In genomic region chr3:95902643-95903042, GRCm38 (mm10) we compare ENCODE assay signal across 14 mouse cellular contexts. TPM values are rescaled to one million over a fixed set of nuclear protein-coding genes. Genes with fewer than 3 reads are reported as not detected.
A peak's percentile ranks its signal among the peaks of the same experiment; 100 is the strongest.
DNase-seq lines count a peak whose midpoint lies in the region; ATAC-seq lines count a peak whose summit lies in the region.
"Had no signal": no experiment of that assay in that cellular context is flagged by ENCODE, and none has a peak within 500 bp of the region (broad histone marks: within the 10 kb centered on the region; RNA-seq: fewer than 3 reads in every experiment).

No protein-coding gene starts in this region.

- no peaks in the 10 kb centered on the region for H3K9me3 ChIP-seq in liver, embryonic 11.5 days (ENCODE audit: control insufficient read depth, low read length)
- H3K9me3 ChIP-seq in heart, embryonic 12.5 days (replicated peaks), result no peaks in the 10 kb centered on the region
- H3K9me3 ChIP-seq in liver, embryonic 12.5 days (replicated peaks), result no peaks in the 10 kb centered on the region

- no peaks in the 10 kb centered on the region for H3K36me3 ChIP-seq in liver, embryonic 11.5 days (ENCODE audit: control insufficient read depth, insufficient read depth, low read length)
- peaks cover 9% of the 10 kb centered on the region; the same call in 1 of the 2 replicates for H3K36me3 ChIP-seq in heart, embryonic 12.5 days
- peaks cover 8% of the 10 kb centered on the region; the same call in 1 of the 2 replicates for H3K36me3 ChIP-seq in liver, embryonic 12.5 days

- ATAC-seq in liver, embryonic 11.5 days (replicated peaks; ENCODE audit: low FRiP score), result no peak
- no peak for ATAC-seq in heart, embryonic 12.5 days (ENCODE audit: insufficient number of reproducible peaks, low FRiP score)
- no peak for ATAC-seq in liver, embryonic 12.5 days
- ATAC-seq: Patski had no signal

- peak overlapping the region; percentile 75 for H3K4me2 ChIP-seq in liver, embryonic 11.5 days
- H3K4me2 ChIP-seq in heart, embryonic 12.5 days, result peak overlapping the region; percentile 73
- no peak overlapping the region for H3K4me2 ChIP-seq in liver, embryonic 12.5 days

- peaks cover 15% of the 10 kb centered on the region for H3K4me1 ChIP-seq in liver, embryonic 11.5 days (replicated peaks; ENCODE audit: control insufficient read depth, insufficient read depth, low read length)
- peaks cover 44% of the 10 kb centered on the region for H3K4me1 ChIP-seq in heart, embryonic 12.5 days (replicated peaks)
- peaks cover 33% of the 10 kb centered on the region for H3K4me1 ChIP-seq in liver, embryonic 12.5 days

- peak; percentile 93 for DNase-seq in heart, adult 11 months
- DNase-seq in heart, postnatal 14 days, result no peak
- DNase-seq in liver, embryonic 11.5 days (ENCODE audit: low spot score), result no peak
- no peak for DNase-seq in liver
- no peak for DNase-seq in adrenal gland, adult 18-20 months (ENCODE audit: low spot score in 2 of 2)
- DNase-seq in yolk sac, embryonic 10.5 days (ENCODE audit: low spot score), result no peak
- DNase-seq: cerebellum, postnatal 25 days; layer of hippocampus, adult 9-11 months; lung, postnatal 10 days; right cerebral cortex, postnatal 14 days had no signal

- WGBS in liver, embryonic 11.5 days, result 34% methylated on average over 6 of the region's 6 CpGs
- WGBS in heart, embryonic 12.5 days, result 27% methylated on average over 6 of the region's 6 CpGs
- WGBS in liver, embryonic 12.5 days (ENCODE audit: insufficient replicate concordance), result 41% methylated on average over 6 of the region's 6 CpGs

- H3K4me3 ChIP-seq in liver, embryonic 11.5 days (ENCODE audit: low read depth, low read length), result 0 out of 2 replicates have a peak overlapping the region, but pooled peaks have one; percentile 6
- H3K4me3 ChIP-seq in heart, embryonic 12.5 days, result peak overlapping the region; percentile 8
- H3K4me3 ChIP-seq in liver, embryonic 12.5 days, result no peak overlapping the region

- H3K9ac ChIP-seq in liver, embryonic 11.5 days (ENCODE audit: low read depth, low read length), result no peak overlapping the region; the same call in 1 of the 2 replicates
- peak overlapping the region; percentile 46; the same call in 1 of the 2 replicates for H3K9ac ChIP-seq in heart, embryonic 12.5 days
- no peak overlapping the region for H3K9ac ChIP-seq in liver, embryonic 12.5 days

- intact Hi-C loops in heart, postnatal 14 days (cut with DNase I), result no loop called here

- H3K27me3 ChIP-seq in liver, embryonic 11.5 days (replicated peaks; ENCODE audit: control insufficient read depth, insufficient read depth, low read length), result peaks cover 27% of the 10 kb centered on the region
- H3K27me3 ChIP-seq in heart, embryonic 12.5 days (replicated peaks), result no peaks in the 10 kb centered on the region
- peaks cover 77% of the 10 kb centered on the region for H3K27me3 ChIP-seq in liver, embryonic 12.5 days (replicated peaks)
- H3K27me3 ChIP-seq: Patski had no signal

- H3K27ac ChIP-seq in liver, embryonic 11.5 days (ENCODE audit: low read depth, low read length), result peak overlapping the region; percentile 83; the same call in 1 of the 2 replicates
- peak overlapping the region; percentile 66 for H3K27ac ChIP-seq in heart, embryonic 12.5 days (ENCODE audit: poor library complexity, severe bottlenecking)
- H3K27ac ChIP-seq in liver, embryonic 12.5 days, result peak overlapping the region; percentile 33; the same call in 1 of the 2 replicates

RNA-seq across cellular contexts. Expression of gene Car14, which starts 1.8 kb away (rescaled TPM):
- total RNA-seq in heart, postnatal 14 days (2021), result 100 to 1,000 TPM; 153 to 157 TPM
- 27.4 and 28.9 TPM in 2 replicates for polyA plus RNA-seq in liver, embryonic 11.5 days (2014; fragmentation: Nextera tagmentation; extraction: Ambion mirVana)
- 24.7 and 26.3 TPM in 2 replicates for polyA plus RNA-seq in heart, embryonic 12.5 days (2016; fragmentation: Nextera tagmentation; extraction: Ambion mirVana)
- 10.3 and 10.6 TPM in 2 replicates for polyA plus RNA-seq in liver, embryonic 12.5 days (2016; fragmentation: Nextera tagmentation; extraction: Ambion mirVana)
- total RNA-seq in adrenal gland, adult 18-20 months (2021), result 1 to 10 TPM; 1.1 to 3.6 TPM
- total RNA-seq: hematopoietic stem cell, adult 5-6 weeks had no signal

RNA-seq across cellular contexts. Expression of gene Aph1a, which starts 8.9 kb away (rescaled TPM):
- 100 to 1,000 TPM; 113 to 114 TPM for total RNA-seq in heart, postnatal 14 days (2021)
- polyA plus RNA-seq in liver, embryonic 11.5 days (2014; fragmentation: Nextera tagmentation; extraction: Ambion mirVana), result 34.3 and 35.1 TPM in 2 replicates
- 31.8 and 33.8 TPM in 2 replicates for polyA plus RNA-seq in heart, embryonic 12.5 days (2016; fragmentation: Nextera tagmentation; extraction: Ambion mirVana)
- 16.5 and 19.0 TPM in 2 replicates for polyA plus RNA-seq in liver, embryonic 12.5 days (2016; fragmentation: Nextera tagmentation; extraction: Ambion mirVana)
- total RNA-seq in adrenal gland, adult 18-20 months (2021), result 100 to 1,000 TPM; 103 to 120 TPM

RNA-seq across cellular contexts. Expression of gene BC028528, which starts 10.8 kb away (rescaled TPM):
- total RNA-seq in heart, postnatal 14 days (2021), result 10 to 100 TPM; 24.0 to 24.6 TPM
- 9.5 and 13.5 TPM in 2 replicates for polyA plus RNA-seq in liver, embryonic 11.5 days (2014; fragmentation: Nextera tagmentation; extraction: Ambion mirVana)
- 26.1 and 26.3 TPM in 2 replicates for polyA plus RNA-seq in heart, embryonic 12.5 days (2016; fragmentation: Nextera tagmentation; extraction: Ambion mirVana)
- 6.7 and 8.2 TPM in 2 replicates for polyA plus RNA-seq in liver, embryonic 12.5 days (2016; fragmentation: Nextera tagmentation; extraction: Ambion mirVana)
- total RNA-seq in adrenal gland, adult 18-20 months (2021), result 10 to 100 TPM; 12.0 to 20.3 TPM

RNA-seq across cellular contexts. Expression of gene Ciart, which starts 20.6 kb away (rescaled TPM):
- total RNA-seq in heart, postnatal 14 days (2021), result 1 to 10 TPM; 2.8 to 3.0 TPM
- 7.9 and 8.1 TPM in 2 replicates for polyA plus RNA-seq in liver, embryonic 11.5 days (2014; fragmentation: Nextera tagmentation; extraction: Ambion mirVana)
- 5.5 and 6.8 TPM in 2 replicates for polyA plus RNA-seq in heart, embryonic 12.5 days (2016; fragmentation: Nextera tagmentation; extraction: Ambion mirVana)
- 2.4 and 2.8 TPM in 2 replicates for polyA plus RNA-seq in liver, embryonic 12.5 days (2016; fragmentation: Nextera tagmentation; extraction: Ambion mirVana)
- 1 to 10 TPM; 2.1 to 3.2 TPM for total RNA-seq in adrenal gland, adult 18-20 months (2021)

RNA-seq across cellular contexts. Expression of gene Anp32e, which starts 26.4 kb away (rescaled TPM):
- 10 to 100 TPM; 72.7 to 86.1 TPM for total RNA-seq in heart, postnatal 14 days (2021)
- polyA plus RNA-seq in liver, embryonic 11.5 days (2014; fragmentation: Nextera tagmentation; extraction: Ambion mirVana), result 110 TPM in 2 replicates
- polyA plus RNA-seq in heart, embryonic 12.5 days (2016; fragmentation: Nextera tagmentation; extraction: Ambion mirVana), result 222 and 229 TPM in 2 replicates
- 185 and 198 TPM in 2 replicates for polyA plus RNA-seq in liver, embryonic 12.5 days (2016; fragmentation: Nextera tagmentation; extraction: Ambion mirVana)
- 100 to 1,000 TPM in 1 of 2 experiments, 10 to 100 TPM in 1; 92.2 to 101 TPM for total RNA-seq in adrenal gland, adult 18-20 months (2021)

Comparison
In these comparisons a context has a peak if more than half of its experiments do, and no peak if none do; other contexts are left out.
1. H3K27ac ChIP-seq: peak in every context shown above with its lines; median percentile 83 in liver, embryonic 11.5 days; 66 in heart, embryonic 12.5 days; 33 in liver, embryonic 12.5 days.